Mouse (Mus musculus): ENCODE results near the gene Ghr. TPM values are rescaled to one million over a fixed set of nuclear protein-coding genes. Genes with fewer than 3 reads are reported as not detected.

Ghr gene
- polyA plus RNA-seq, 1 experiment from 2014 or later: 73.1 TPM

- no peaks in the 10 kb centered on the region for H3K36me3 ChIP-seq (ENCODE audit: control insufficient read depth, insufficient read depth, low read length)
- no peak overlapping the region for H3K27ac ChIP-seq (replicated peaks in 1 of 2; ENCODE audit: control insufficient read depth in 1 of 2, insufficient read depth in 1 of 2, low read depth in 2 of 2, low read length in 2 of 2)
- no peak for ATAC-seq (ENCODE audit: insufficient number of reproducible peaks, insufficient read depth, low FRiP score, low read depth)
- 80% methylated on average over 3 of the region's 3 CpGs for WGBS
- no peak overlapping the region for H3K4me3 ChIP-seq (ENCODE audit: control insufficient read depth in 1 of 2, insufficient read depth in 1 of 2, low read depth in 1 of 2, low read length in 2 of 2)
- no peak overlapping the region for H3K4me2 ChIP-seq (ENCODE audit: low read length)
- no peak overlapping the region for H3K9ac ChIP-seq (ENCODE audit: low read length)
- no peaks in the 10 kb centered on the region for H3K27me3 ChIP-seq (ENCODE audit: control insufficient read depth, insufficient read depth, low read length)
- H3K4me1 ChIP-seq (ENCODE audit: control insufficient read depth in 2 of 2, insufficient read depth in 2 of 2, low read length in 2 of 2): no peaks in the 10 kb centered on the region
- no peaks in the 10 kb centered on the region for H3K9me3 ChIP-seq (ENCODE audit: control insufficient read depth, low read length)
Observed at GRCm38 (mm10) chr15:3483451-3483850, 99.8 kb downstream of the Ghr start.

DNA sequence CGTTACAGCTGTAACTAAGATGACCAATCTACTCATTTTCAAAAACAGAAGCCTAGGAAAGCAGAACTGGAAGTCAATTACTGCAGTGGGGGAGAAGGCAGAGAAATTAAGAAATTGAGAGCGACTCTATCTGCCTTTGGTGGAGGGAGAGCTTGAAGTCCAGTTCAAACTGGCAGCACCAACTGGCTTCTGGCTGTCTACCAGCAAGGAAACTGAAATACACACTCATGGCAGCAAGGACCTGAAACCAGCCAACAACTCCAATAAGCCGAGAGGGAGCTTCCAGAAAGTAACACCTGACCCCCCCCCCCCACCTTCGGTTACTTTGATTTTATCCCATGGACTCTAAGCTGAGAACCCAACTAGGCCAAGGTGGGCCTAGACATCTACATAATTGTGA lies 114.1 kb downstream of the Ghr start:
- H3K9ac ChIP-seq (ENCODE audit: low read length): no peak overlapping the region
- no peak overlapping the region for H3K4me2 ChIP-seq (ENCODE audit: low read length)
- no peak overlapping the region for H3K27ac ChIP-seq (replicated peaks in 1 of 2; ENCODE audit: control insufficient read depth in 1 of 2, insufficient read depth in 1 of 2, low read depth in 2 of 2, low read length in 2 of 2)
- no peaks in the 10 kb centered on the region for H3K9me3 ChIP-seq (ENCODE audit: control insufficient read depth, low read length)
- no peaks in the 10 kb centered on the region for H3K27me3 ChIP-seq (ENCODE audit: control insufficient read depth, insufficient read depth, low read length)
- no peak for ATAC-seq (ENCODE audit: insufficient number of reproducible peaks, insufficient read depth, low FRiP score, low read depth)
- 91% methylated on average over 4 of the region's 4 CpGs for WGBS
- H3K4me3 ChIP-seq (ENCODE audit: control insufficient read depth in 1 of 2, insufficient read depth in 1 of 2, low read depth in 1 of 2, low read length in 2 of 2): no peak overlapping the region
- peaks cover 0 to 8% of the 10 kb centered on the region in 2 experiments; a peak in 2 of 4 replicates for H3K4me1 ChIP-seq (ENCODE audit: control insufficient read depth in 2 of 2, insufficient read depth in 2 of 2, low read length in 2 of 2)
- H3K36me3 ChIP-seq (ENCODE audit: control insufficient read depth, insufficient read depth, low read length): peaks cover 8% of the 10 kb centered on the region

DNA sequence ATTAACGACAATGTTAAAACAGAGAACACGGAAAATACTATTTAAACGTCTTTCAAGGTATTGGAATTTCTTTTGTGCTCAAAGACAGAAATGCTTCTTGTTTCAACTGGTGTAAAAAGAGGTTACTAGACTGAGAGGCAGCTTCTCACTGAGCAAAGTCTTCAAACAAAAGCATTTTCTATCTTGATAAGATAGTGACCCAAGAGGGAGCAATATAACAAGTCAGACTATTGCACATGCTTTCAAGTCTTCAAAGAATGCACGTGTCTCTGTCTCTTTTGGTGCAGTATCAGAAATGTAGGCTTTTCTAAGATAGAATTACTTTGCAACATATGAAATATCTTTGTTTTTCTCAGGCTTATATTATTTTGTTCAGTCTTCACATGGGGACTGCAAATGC lies 116.7 kb downstream of the Ghr start:
- Histone ChIP-seq H3K36me3 (ENCODE audit: control insufficient read depth, insufficient read depth, low read length) (no peaks in the 10 kb centered on the region), H3K4me3 (ENCODE audit: control insufficient read depth in 1 of 2, insufficient read depth in 1 of 2, low read depth in 1 of 2, low read length in 2 of 2) (no peak overlapping the region), H3K27me3 (ENCODE audit: control insufficient read depth, insufficient read depth, low read length) (no peaks in the 10 kb centered on the region), H3K4me2 (ENCODE audit: low read length) (no peak overlapping the region), H3K9ac (ENCODE audit: low read length) (no peak overlapping the region), H3K4me1 (ENCODE audit: control insufficient read depth in 2 of 2, insufficient read depth in 2 of 2, low read length in 2 of 2) (peaks cover 0 to 8% of the 10 kb centered on the region in 2 experiments; a peak in 2 of 4 replicates), H3K9me3 (ENCODE audit: control insufficient read depth, low read length) (no peaks in the 10 kb centered on the region), H3K27ac (replicated peaks in 1 of 2; ENCODE audit: control insufficient read depth in 1 of 2, insufficient read depth in 1 of 2, low read depth in 2 of 2, low read length in 2 of 2) (no peak overlapping the region)
- 69% methylated on average over 4 of the region's 4 CpGs for WGBS
- no peak for ATAC-seq (ENCODE audit: insufficient number of reproducible peaks, insufficient read depth, low FRiP score, low read depth)

GRCm38 (mm10) chr15:3464754-3465153 lies 118.5 kb downstream of the Ghr start:
- H3K4me1 ChIP-seq (ENCODE audit: control insufficient read depth in 2 of 2, insufficient read depth in 2 of 2, low read length in 2 of 2): peaks cover 0 to 8% of the 10 kb centered on the region in 2 experiments; a peak in 2 of 4 replicates
- no peak for ATAC-seq (ENCODE audit: insufficient number of reproducible peaks, insufficient read depth, low FRiP score, low read depth)
- H3K27me3 ChIP-seq (ENCODE audit: control insufficient read depth, insufficient read depth, low read length): no peaks in the 10 kb centered on the region
- H3K4me3 ChIP-seq (ENCODE audit: control insufficient read depth in 1 of 2, insufficient read depth in 1 of 2, low read depth in 1 of 2, low read length in 2 of 2): no peak overlapping the region
- H3K36me3 ChIP-seq (ENCODE audit: control insufficient read depth, insufficient read depth, low read length): no peaks in the 10 kb centered on the region
- no peak overlapping the region for H3K9ac ChIP-seq (ENCODE audit: low read length)
- no peak overlapping the region for H3K27ac ChIP-seq (replicated peaks in 1 of 2; ENCODE audit: control insufficient read depth in 1 of 2, insufficient read depth in 1 of 2, low read depth in 2 of 2, low read length in 2 of 2)
- H3K4me2 ChIP-seq (ENCODE audit: low read length): no peak overlapping the region
- no peaks in the 10 kb centered on the region for H3K9me3 ChIP-seq (ENCODE audit: control insufficient read depth, low read length)
- 44% methylated on average over 4 of the region's 4 CpGs for WGBS

DNA sequence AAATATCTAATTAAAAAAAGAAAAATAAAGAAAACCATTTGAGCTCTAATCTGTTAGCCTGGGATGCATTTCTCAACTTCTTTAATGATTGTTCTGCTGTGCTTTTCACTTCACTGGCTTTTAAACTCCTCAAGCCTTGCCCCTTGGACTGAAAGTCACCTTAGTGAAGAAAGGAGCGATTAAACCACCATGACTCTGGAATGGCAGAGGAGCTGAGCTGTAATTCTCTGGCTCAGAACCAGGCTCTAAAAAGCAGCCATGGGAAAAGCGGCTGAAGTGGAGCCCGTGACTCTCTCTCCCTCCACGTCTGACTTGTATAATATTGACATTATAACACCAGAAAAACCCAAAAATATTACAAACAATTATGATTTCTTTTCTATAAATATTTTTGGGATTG lies 126.7 kb downstream of the Ghr start:
- Histone ChIP-seq H3K27me3 (ENCODE audit: control insufficient read depth, insufficient read depth, low read length) (no peaks in the 10 kb centered on the region), H3K4me2 (ENCODE audit: low read length) (no peak overlapping the region), H3K4me3 (ENCODE audit: control insufficient read depth in 1 of 2, insufficient read depth in 1 of 2, low read depth in 1 of 2, low read length in 2 of 2) (no peak overlapping the region), H3K9me3 (ENCODE audit: control insufficient read depth, low read length) (no peaks in the 10 kb centered on the region), H3K27ac (replicated peaks in 1 of 2; ENCODE audit: control insufficient read depth in 1 of 2, insufficient read depth in 1 of 2, low read depth in 2 of 2, low read length in 2 of 2) (peak overlapping the region in 1 of 2 experiments; percentile 57; a peak in 1 of 4 replicates), H3K4me1 (ENCODE audit: control insufficient read depth in 2 of 2, insufficient read depth in 2 of 2, low read length in 2 of 2) (no peaks in the 10 kb centered on the region; a peak in 2 of 4 replicates), H3K9ac (ENCODE audit: low read length) (no peak overlapping the region), H3K36me3 (ENCODE audit: control insufficient read depth, insufficient read depth, low read length) (peaks cover 19% of the 10 kb centered on the region; the same call in 1 of the 2 replicates)
- ATAC-seq (ENCODE audit: insufficient number of reproducible peaks, insufficient read depth, low FRiP score, low read depth): no peak
- WGBS: 62% methylated on average over 4 of the region's 4 CpGs

GRCm38 (mm10) chr15:3455572-3455971 lies 127.7 kb downstream of the Ghr start:
- Histone ChIP-seq H3K27me3 (ENCODE audit: control insufficient read depth, insufficient read depth, low read length) (no peaks in the 10 kb centered on the region), H3K27ac (replicated peaks in 1 of 2; ENCODE audit: control insufficient read depth in 1 of 2, insufficient read depth in 1 of 2, low read depth in 2 of 2, low read length in 2 of 2) (no peak overlapping the region), H3K4me3 (ENCODE audit: control insufficient read depth in 1 of 2, insufficient read depth in 1 of 2, low read depth in 1 of 2, low read length in 2 of 2) (no peak overlapping the region), H3K9me3 (ENCODE audit: control insufficient read depth, low read length) (no peaks in the 10 kb centered on the region), H3K9ac (ENCODE audit: low read length) (no peak overlapping the region), H3K4me1 (ENCODE audit: control insufficient read depth in 2 of 2, insufficient read depth in 2 of 2, low read length in 2 of 2) (no peaks in the 10 kb centered on the region; a peak in 2 of 4 replicates), H3K36me3 (ENCODE audit: control insufficient read depth, insufficient read depth, low read length) (peaks cover 19% of the 10 kb centered on the region; the same call in 1 of the 2 replicates), H3K4me2 (ENCODE audit: low read length) (no peak overlapping the region)
- no peak for ATAC-seq (ENCODE audit: insufficient number of reproducible peaks, insufficient read depth, low FRiP score, low read depth)

- H3K4me2 ChIP-seq (ENCODE audit: low read length): no peak overlapping the region
- WGBS: 73% methylated on average over 5 of the region's 5 CpGs
- H3K9ac ChIP-seq (ENCODE audit: low read length): no peak overlapping the region
- no peak for ATAC-seq (ENCODE audit: insufficient number of reproducible peaks, insufficient read depth, low FRiP score, low read depth)
- H3K36me3 ChIP-seq (ENCODE audit: control insufficient read depth, insufficient read depth, low read length): 0 out of 2 replicates have a peak, but pooled peaks cover 11% of the 10 kb centered on the region
- H3K27ac ChIP-seq (replicated peaks in 1 of 2; ENCODE audit: control insufficient read depth in 1 of 2, insufficient read depth in 1 of 2, low read depth in 2 of 2, low read length in 2 of 2): no peak overlapping the region
- H3K27me3 ChIP-seq (ENCODE audit: control insufficient read depth, insufficient read depth, low read length): no peaks in the 10 kb centered on the region
- H3K9me3 ChIP-seq (ENCODE audit: control insufficient read depth, low read length): no peaks in the 10 kb centered on the region
- peaks cover 0 to 4% of the 10 kb centered on the region in 2 experiments; a peak in 2 of 4 replicates for H3K4me1 ChIP-seq (ENCODE audit: control insufficient read depth in 2 of 2, insufficient read depth in 2 of 2, low read length in 2 of 2)
- no peak overlapping the region for H3K4me3 ChIP-seq (ENCODE audit: control insufficient read depth in 1 of 2, insufficient read depth in 1 of 2, low read depth in 1 of 2, low read length in 2 of 2)
Observed at GRCm38 (mm10) chr15:3452080-3452752, 131.1 kb downstream of the Ghr start.

DNA sequence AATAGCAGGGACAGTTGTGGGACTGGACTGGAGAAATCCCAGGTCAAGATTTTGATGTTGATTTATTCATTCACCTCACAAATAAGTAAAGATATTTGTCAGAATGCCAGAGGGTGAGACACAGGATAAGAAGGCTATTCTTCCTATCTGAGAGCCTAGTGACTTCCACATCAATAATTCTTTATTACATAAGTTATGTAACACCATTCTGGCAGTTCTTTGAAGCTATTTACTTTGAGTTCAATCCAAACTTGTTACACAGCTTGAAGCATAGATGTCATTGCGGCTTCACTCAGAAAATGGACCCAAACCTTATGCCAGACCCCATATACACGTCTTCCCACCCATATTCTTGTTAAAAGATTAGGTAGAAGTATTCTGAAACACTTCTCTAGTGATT lies 133.7 kb downstream of the Ghr start:
- 0 out of 2 replicates have a peak, but pooled peaks cover 7% of the 10 kb centered on the region for H3K36me3 ChIP-seq (ENCODE audit: control insufficient read depth, insufficient read depth, low read length)
- H3K4me1 ChIP-seq (ENCODE audit: control insufficient read depth in 2 of 2, insufficient read depth in 2 of 2, low read length in 2 of 2): peaks cover 0 to 9% of the 10 kb centered on the region in 2 experiments; a peak in 2 of 4 replicates
- 82% methylated on average over 2 of the region's 2 CpGs for WGBS
- no peaks in the 10 kb centered on the region for H3K9me3 ChIP-seq (ENCODE audit: control insufficient read depth, low read length)
- H3K4me2 ChIP-seq (ENCODE audit: low read length): no peak overlapping the region
- H3K9ac ChIP-seq (ENCODE audit: low read length): no peak overlapping the region
- H3K27me3 ChIP-seq (ENCODE audit: control insufficient read depth, insufficient read depth, low read length): no peaks in the 10 kb centered on the region
- H3K27ac ChIP-seq (replicated peaks in 1 of 2; ENCODE audit: control insufficient read depth in 1 of 2, insufficient read depth in 1 of 2, low read depth in 2 of 2, low read length in 2 of 2): no peak overlapping the region
- ATAC-seq (ENCODE audit: insufficient number of reproducible peaks, insufficient read depth, low FRiP score, low read depth): no peak
- H3K4me3 ChIP-seq (ENCODE audit: control insufficient read depth in 1 of 2, insufficient read depth in 1 of 2, low read depth in 1 of 2, low read length in 2 of 2): no peak overlapping the region

Measured in heart, embryonic 14.5 days (tissue).